Mouse (Mus musculus) lung, adult 2 months (tissue): ENCODE results near the gene Lipc.

Experiments
- CTCF ChIP-seq: fragments of 200-500 bp; IDR thresholded peaks from 2 replicates; pipeline ENCODE4 v1.5.1; 2011; ENCODE audit warnings: mild to moderate bottlenecking, low read length, control low read depth; ENCODE audit not compliant: insufficient read depth
- POLR2A ChIP-seq: fragments of 200-500 bp; IDR thresholded peaks from 2 replicates; pipeline ENCODE4 v1.6.1; 2011; ENCODE audit warnings: low read depth, mild to moderate bottlenecking, control low read depth, low read length, borderline replicate concordance; ENCODE audit errors: extremely low read depth

- TF ChIP-seq CTCF (no peak), POLR2A (no peak)
These were observed 73.2 kb downstream of the Lipc start for GRCm38 (mm10) chr9:70878823-70879222.
